Mouse (Mus musculus) forebrain, embryonic 11.5 days (tissue): ENCODE measurements around the gene Sec23b. TPM values are rescaled to one million over a fixed set of nuclear protein-coding genes. Genes with fewer than 3 reads are reported as not detected.

ENCODE experiments used
- microRNA-seq: library from miRNA; unstranded; fragments of <30 nt; microRNA quantifications from one replicate; pipeline ENCODE4, GENCODE M21; 2016; ENCODE audit not compliant: insufficient number of aligned reads
- polyA plus RNA-seq: library from polyadenylated mRNA; unstranded; fragments of >200 nt; fragmentation: Nextera tagmentation; extraction: Ambion mirVana; gene quantifications from 2 replicates; pipeline ENCODE4 v1.2.1, GENCODE M21; 2014

The Sec23b gene
- polyA plus RNA-seq, 1 experiment from 2014 or later: 122 TPM

Small RNAs within 50 kb of the gene (microRNA-seq; reads per million reads assigned to microRNA genes)
- gene Gm24823: not detected

Other genes with a start within 250 kb of the Sec23b start
- 0.24 TPM in 1 of 2 replicates, not detected in the other for gene Ovol2, start 224.1 kb upstream of the Sec23b start, polyA plus RNA-seq
- gene Kat14, start 187.2 kb upstream of the Sec23b start, polyA plus RNA-seq: 39.9 and 44.9 TPM in 2 replicates
- gene Pet117, start 187.2 kb upstream of the Sec23b start, polyA plus RNA-seq: 4.7 TPM in 1 of 2 replicates, not detected in the other
- 1.5 and 3.8 TPM in 2 replicates for gene Dzank1, start 28.8 kb upstream of the Sec23b start, polyA plus RNA-seq
- gene Polr3f, start 28.5 kb upstream of the Sec23b start, polyA plus RNA-seq: 34.2 and 36.9 TPM in 2 replicates
- 63.1 and 65.0 TPM in 2 replicates for gene Rbbp9, start 5.4 kb upstream of the Sec23b start, polyA plus RNA-seq
- gene Smim26, start 37.8 kb downstream of the Sec23b start, polyA plus RNA-seq: 32.0 and 40.9 TPM in 2 replicates
- gene Dtd1, start 43.7 kb downstream of the Sec23b start, polyA plus RNA-seq: 36.8 and 36.9 TPM in 2 replicates